Mouse (Mus musculus) G1E (cell line): ENCODE data around the gene Itih5.

ENCODE experiments used
- CTCF ChIP-seq: IDR thresholded peaks from 2 replicates; pipeline ENCODE4 v1.5.1; 2012; ENCODE audit warnings: low read depth, low read length, inconsistent platforms, mixed read lengths
- GATA1 ChIP-seq: IDR thresholded peaks from 2 replicates; pipeline ENCODE4 v1.6.1; 2012; ENCODE audit warnings: borderline replicate concordance, low read length, inconsistent platforms, mixed read lengths

DNA sequence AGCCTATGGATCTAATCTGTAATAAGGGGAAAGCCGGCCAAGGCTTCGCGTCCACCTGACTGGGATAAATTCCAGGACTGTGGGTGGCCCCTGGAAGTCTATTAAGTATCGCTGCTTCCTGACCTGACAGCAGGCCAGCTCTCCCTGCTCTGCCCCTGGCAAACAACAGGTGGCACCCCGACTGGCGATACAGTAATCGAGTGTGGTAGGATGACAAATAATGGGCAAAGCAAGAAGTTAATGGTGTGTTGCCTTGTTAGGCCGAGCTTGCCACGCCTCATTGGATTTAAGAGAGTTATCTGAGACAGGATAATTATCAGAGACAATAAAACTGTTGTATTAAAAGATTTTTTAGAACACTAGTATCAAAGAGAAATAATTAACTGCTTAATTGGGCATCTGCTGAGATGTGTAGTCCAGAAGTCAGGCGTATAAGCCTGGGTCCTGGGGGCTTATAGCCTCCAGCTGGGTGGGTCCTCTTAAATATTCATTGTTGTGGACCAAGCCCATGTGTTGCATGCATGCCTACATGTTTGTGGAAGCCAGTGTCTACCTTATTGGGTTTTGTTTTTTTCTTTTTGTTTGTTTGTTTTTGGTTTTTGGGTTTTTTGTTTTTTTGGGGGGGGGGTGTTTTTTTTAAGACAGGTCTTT lies 140.3 kb downstream of the Itih5 start:
- TF ChIP-seq CTCF (no peak), GATA1 (no peak)
